Comparison of ENCODE assay signal across 13 mouse cellular contexts in the genomic region with DNA sequence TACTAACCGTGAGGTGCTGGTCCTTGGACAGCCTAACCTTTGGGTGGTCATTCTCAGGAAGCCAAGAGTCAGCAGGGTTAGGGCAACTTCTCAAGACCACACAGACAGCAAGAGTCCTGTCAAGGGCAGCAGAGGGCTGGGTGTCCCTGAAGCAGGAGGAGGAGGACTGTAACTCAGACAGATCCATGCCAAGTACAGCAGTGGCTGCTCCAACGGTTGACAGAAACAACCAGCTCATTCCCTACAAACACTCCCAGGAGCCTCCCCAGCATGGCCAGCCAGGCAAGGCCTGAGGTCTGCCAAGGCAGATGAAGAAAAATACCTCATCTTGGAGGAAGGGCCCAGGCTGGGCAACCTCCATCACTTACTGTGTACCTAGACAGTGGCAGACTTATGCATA.
"Had no signal": no experiment of that assay in that cellular context is flagged by ENCODE, and none has a peak within 500 bp of the region (broad histone marks: within the 10 kb centered on the region; RNA-seq: fewer than 3 reads in every experiment).

No protein-coding gene starts in this region.

- DNase-seq: gastrocnemius, postnatal 14 days; gastrocnemius, postnatal 36 days; heart, adult 11 months; heart, adult 2 months; heart, postnatal 14 days; heart, postnatal 36 days; kidney, adult 11 months; kidney, adult 2 months; kidney, adult 9 months; kidney, postnatal 14 days; kidney, postnatal 36 days; layer of hippocampus, adult 9-11 months; layer of hippocampus, postnatal 36 days had no signal
